Mouse (Mus musculus): Measurements from ENCODE around the gene Zbtb26. TPM values are rescaled to one million over a fixed set of nuclear protein-coding genes. Genes with fewer than 3 reads are reported as not detected.
A peak's percentile ranks its signal among the peaks of the same experiment; 100 is the strongest.

The Zbtb26 gene
- polyA plus RNA-seq, 1 experiment from 2014 or later: 9.0 TPM

DNA sequence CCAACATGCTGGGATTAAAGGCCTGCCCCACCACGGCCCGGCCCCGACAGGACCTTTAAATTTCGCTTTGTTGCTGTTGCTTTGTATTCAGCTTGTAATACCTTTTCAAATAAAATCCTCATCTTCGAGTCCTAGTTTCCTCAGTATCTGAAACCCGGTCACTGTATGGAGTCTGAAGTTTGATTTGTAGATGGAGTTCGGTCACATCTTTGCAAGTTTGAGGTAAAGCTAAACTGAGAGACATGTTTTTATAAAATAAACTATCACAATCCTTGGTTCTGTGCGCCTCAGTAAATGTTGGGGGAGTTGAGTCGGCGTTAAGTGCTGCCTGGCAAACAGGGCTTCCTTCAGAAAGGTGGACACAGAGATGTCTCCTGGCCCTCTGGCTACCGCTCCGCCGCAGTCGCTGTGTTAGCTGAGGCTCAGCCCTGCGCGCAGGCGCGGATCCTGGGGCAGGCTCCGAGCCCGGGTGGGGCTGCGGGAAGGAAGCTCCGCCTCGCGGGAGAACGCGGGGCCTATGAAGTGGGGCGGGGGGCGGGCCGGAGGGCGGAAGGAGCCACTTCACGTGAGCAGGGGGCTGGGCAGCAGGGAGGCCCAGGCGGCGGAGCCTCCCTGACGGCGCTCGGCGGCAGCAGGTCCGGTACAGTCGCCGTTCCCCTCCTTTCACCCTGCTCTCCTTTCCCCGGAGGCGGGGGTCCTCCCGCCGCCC, 8.9 kb upstream of the Zbtb26 start:
- ChIA-PET POLR2A (interaction anchor here (0.6 to 1.1 kb wide), 3 partner anchors 18 to 177 kb away, joined by 3 read pairs; no protein-coding TSS in a partner anchor), CTCF (interaction anchor here (1.1 to 1.3 kb wide), 2 partner anchors 27 to 33 kb away, joined by 4 to 5 read pairs; no protein-coding TSS in a partner anchor)
- no peak for TF ChIP-seq CTCF (IDR thresholded peaks at IDR 0.05)
- peak; percentile 57 for DNase-seq (ENCODE audit: low read depth, low spot score)
- in situ Hi-C loops (cut with MboI; ENCODE audit: low pct_unique_long_range_greater_than_20kb): no loop called here
- no peaks in the 10 kb centered on the region for H3K27me3 ChIP-seq
- peak; percentile 97 for ATAC-seq

- TF ChIP-seq CTCF (IDR thresholded peaks at IDR 0.05): no peak
- CTCF ChIA-PET: no interaction called here
- no peaks in the 10 kb centered on the region for H3K27me3 ChIP-seq
- no peak for DNase-seq (ENCODE audit: low read depth, low spot score)
- POLR2A ChIA-PET: interaction anchor here (1.7 kb wide), 1 partner anchor 20 kb away, joined by 3 read pairs; no protein-coding TSS in a partner anchor
- in situ Hi-C loops (cut with MboI; ENCODE audit: low pct_unique_long_range_greater_than_20kb): no loop called here
- ATAC-seq: no peak
Measured at GRCm38 (mm10) chr2:37431609-37432008, 11.3 kb downstream of the Zbtb26 start.

GRCm38 (mm10) chr2:37430593-37431464, 12.1 kb downstream of the Zbtb26 start:
- CTCF ChIA-PET: no interaction called here
- TF ChIP-seq CTCF (IDR thresholded peaks at IDR 0.05): no peak
- peak; percentile 55 for DNase-seq (ENCODE audit: low read depth, low spot score)
- in situ Hi-C loops (cut with MboI; ENCODE audit: low pct_unique_long_range_greater_than_20kb): no loop called here
- POLR2A ChIA-PET: interaction anchor here (1.7 kb wide), 1 partner anchor 21 kb away, joined by 3 read pairs; no protein-coding TSS in a partner anchor
- ATAC-seq: peak; percentile 92
- no peaks in the 10 kb centered on the region for H3K27me3 ChIP-seq

GRCm38 (mm10) chr2:37423671-37424070, 19.3 kb downstream of the Zbtb26 start:
- POLR2A ChIA-PET: no interaction called here
- DNase-seq (ENCODE audit: low read depth, low spot score): no peak
- H3K27me3 ChIP-seq: no peaks in the 10 kb centered on the region
- no peak for ATAC-seq
- CTCF ChIA-PET: interaction anchor here (1.8 kb wide), 1 partner anchor 28 kb away, joined by 5 read pairs; no protein-coding TSS in a partner anchor
- peak; percentile 27 for TF ChIP-seq CTCF (IDR thresholded peaks at IDR 0.05)
- in situ Hi-C loops (cut with MboI; ENCODE audit: low pct_unique_long_range_greater_than_20kb): no loop called here

- CTCF ChIA-PET: no interaction called here
- POLR2A ChIA-PET: interaction anchor here (0.9 kb wide), 1 partner anchor 21 kb away, joined by 4 read pairs; the partner anchor contains the start of gene Rabgap1
- no peaks in the 10 kb centered on the region for H3K27me3 ChIP-seq
- ATAC-seq (peak; percentile 98), DNase-seq (ENCODE audit: low read depth, low spot score) (peak; percentile 85)
- in situ Hi-C loops (cut with MboI; ENCODE audit: low pct_unique_long_range_greater_than_20kb): no loop called here
- no peak for TF ChIP-seq CTCF (IDR thresholded peaks at IDR 0.05)
Measured at GRCm38 (mm10) chr2:37422306-37423304, 20.3 kb downstream of the Zbtb26 start, which contains the start of gene Rc3h2. Gene Rc3h2, minus strand, starts transcription at chr2:37422903.

DNA sequence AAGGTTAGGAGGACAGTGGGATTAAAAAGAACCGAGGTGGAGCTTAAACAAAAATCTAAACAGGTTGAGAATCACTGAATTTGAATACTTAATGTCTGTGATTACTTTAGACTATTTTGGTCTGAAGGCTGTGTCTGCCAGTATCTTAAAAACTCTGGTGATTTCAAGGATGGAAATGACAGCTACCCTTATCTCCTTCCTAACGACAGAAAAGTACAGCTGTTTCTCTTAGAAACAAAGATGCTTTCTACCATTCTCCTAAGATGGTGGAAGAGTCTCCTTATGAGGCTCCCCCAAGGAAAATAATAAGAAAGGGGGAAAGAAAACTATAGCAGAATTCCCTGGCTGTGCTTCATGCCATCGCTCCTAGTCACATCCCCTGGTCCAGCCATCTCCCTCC, 21.0 kb downstream of the Zbtb26 start:
- no peak for TF ChIP-seq CTCF (IDR thresholded peaks at IDR 0.05)
- ATAC-seq (no peak), DNase-seq (ENCODE audit: low read depth, low spot score) (no peak)
- POLR2A ChIA-PET: no interaction called here
- in situ Hi-C loops (cut with MboI; ENCODE audit: low pct_unique_long_range_greater_than_20kb): no loop called here
- CTCF ChIA-PET: no interaction called here
- H3K27me3 ChIP-seq: no peaks in the 10 kb centered on the region

DNA sequence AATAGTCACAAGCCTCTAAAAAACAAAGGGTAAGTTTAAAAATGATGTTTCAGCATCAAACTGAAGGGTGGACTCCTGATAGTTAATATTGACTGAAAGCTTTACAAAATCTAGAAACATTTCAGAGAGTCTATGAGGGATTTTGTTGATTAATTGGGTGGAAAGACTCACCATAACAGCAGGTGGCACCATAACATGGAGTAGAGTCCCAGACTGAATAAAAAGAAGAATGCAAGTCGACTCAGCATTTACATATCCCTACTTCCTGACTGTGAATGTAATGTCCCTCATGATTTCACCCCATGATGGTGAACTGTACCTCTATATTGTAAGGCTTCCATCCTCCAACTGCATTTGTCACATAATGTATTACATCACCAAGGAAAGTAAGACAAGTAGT, 47.4 kb downstream of the Zbtb26 start:
- no peaks in the 10 kb centered on the region for H3K27me3 ChIP-seq
- TF ChIP-seq CTCF (IDR thresholded peaks at IDR 0.05): no peak
- no peak for ATAC-seq
- in situ Hi-C loops (cut with MboI; ENCODE audit: low pct_unique_long_range_greater_than_20kb): loop anchor here (25.0 kb wide), 1 partner anchor 1642 kb away; no protein-coding TSS in a partner anchor
- ChIA-PET CTCF (interaction anchor here (1.8 kb wide), 1 partner anchor 14 kb away, joined by 3 read pairs; no protein-coding TSS in a partner anchor), POLR2A (no interaction called here)
- DNase-seq (ENCODE audit: low read depth, low spot score): no peak

DNA sequence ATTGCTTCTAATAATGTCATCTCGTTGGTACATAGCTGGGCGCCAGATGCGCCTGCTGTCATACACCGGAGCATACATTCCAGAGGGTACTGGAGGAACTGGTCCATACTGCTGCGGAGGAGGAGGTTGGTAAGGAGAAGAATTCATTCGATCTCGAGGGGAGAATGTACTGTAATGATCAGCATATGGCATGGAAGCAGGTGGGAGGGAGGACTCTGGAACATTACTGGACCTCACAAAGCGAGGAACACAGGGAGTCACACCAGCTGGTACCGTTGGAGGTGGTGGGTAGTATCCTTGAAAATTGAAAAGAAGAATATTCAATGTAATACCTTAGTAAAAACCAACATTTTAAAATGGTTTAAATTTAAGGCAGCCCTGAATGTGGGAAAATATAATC, 60.0 kb downstream of the Zbtb26 start:
- in situ Hi-C loops (cut with MboI; ENCODE audit: low pct_unique_long_range_greater_than_20kb): loop anchor here (25.0 kb wide), 1 partner anchor 1654 kb away; no protein-coding TSS in a partner anchor
- TF ChIP-seq CTCF (IDR thresholded peaks at IDR 0.05): no peak
- ATAC-seq (no peak), DNase-seq (ENCODE audit: low read depth, low spot score) (no peak)
- no peaks in the 10 kb centered on the region for H3K27me3 ChIP-seq
- POLR2A ChIA-PET: no interaction called here
- CTCF ChIA-PET: no interaction called here

Other genes with a start within 250 kb of the Zbtb26 start
- gene Olfr366, start 231.6 kb downstream of the Zbtb26 start, polyA plus RNA-seq (2021): not detected
- gene Olfr368, start 116.6 kb downstream of the Zbtb26 start, polyA plus RNA-seq (2021): not detected
- gene Pdcl, start 83.8 kb downstream of the Zbtb26 start, polyA plus RNA-seq (2021): 40.6 TPM
- gene Rc3h2, start 20.2 kb downstream of the Zbtb26 start, polyA plus RNA-seq (2021): 24.0 TPM
- gene Zbtb6, start within 50 bp of the Zbtb26 start, polyA plus RNA-seq (2021): 11.5 TPM
- 55.9 TPM for gene Rabgap1, start 144 bp upstream of the Zbtb26 start, polyA plus RNA-seq (2021)
- 0.05 TPM for gene Gpr21, start 73.2 kb upstream of the Zbtb26 start, polyA plus RNA-seq (2021)

All from Patski (cell line).